In genomic region chr13:100098808-100099207, GRCm38 (mm10) we compare ENCODE assay signal across 20 mouse cellular contexts. TPM values are rescaled to one million over a fixed set of nuclear protein-coding genes. Genes with fewer than 3 reads are reported as not detected.
DNase-seq lines count a peak whose midpoint lies in the region; ATAC-seq and TF ChIP-seq lines count a peak whose summit lies in the region.
"Had no signal": no experiment of that assay in that cellular context is flagged by ENCODE, and none has a peak within 500 bp of the region (broad histone marks: within the 10 kb centered on the region; RNA-seq: fewer than 3 reads in every experiment).

No protein-coding gene starts in this region.

- no peaks in the 10 kb centered on the region for H3K27me3 ChIP-seq in embryonic facial prominence, embryonic 10.5 days (replicated peaks; ENCODE audit: low read depth, poor library complexity, severe bottlenecking)
- H3K27me3 ChIP-seq in midbrain, embryonic 14.5 days (ENCODE audit: control insufficient read depth, insufficient read depth, low read length), result no peaks in the 10 kb centered on the region
- H3K27me3 ChIP-seq: embryonic facial prominence, embryonic 13.5 days; forebrain, embryonic 12.5 days; heart, embryonic 13.5 days had no signal

- peak overlapping the region; percentile 32 for H3K9ac ChIP-seq in ES-E14 (ENCODE audit: insufficient read depth, low read depth, low read length, poor library complexity, severe bottlenecking)
- no peak overlapping the region for H3K9ac ChIP-seq in midbrain, embryonic 14.5 days (replicated peaks; ENCODE audit: low read length)
- H3K9ac ChIP-seq: embryonic facial prominence, embryonic 13.5 days; forebrain, embryonic 12.5 days; forebrain, postnatal 0 days; heart, embryonic 13.5 days had no signal

- H3K9me3 ChIP-seq in ES-E14 (ENCODE audit: control insufficient read depth, insufficient read depth, low read depth, low read length), result no peaks in the 10 kb centered on the region
- no peaks in the 10 kb centered on the region for H3K9me3 ChIP-seq in embryonic facial prominence, embryonic 10.5 days
- H3K9me3 ChIP-seq in midbrain, embryonic 14.5 days (ENCODE audit: control insufficient read depth, low read length), result no peaks in the 10 kb centered on the region
- H3K9me3 ChIP-seq: embryonic facial prominence, embryonic 13.5 days; forebrain, embryonic 12.5 days; heart, embryonic 13.5 days had no signal

- no peak overlapping the region for H3K4me3 ChIP-seq in ES-E14 (ENCODE audit: insufficient read depth in 1 of 2, low read depth in 1 of 2, low read length in 2 of 2, poor library complexity in 1 of 2, severe bottlenecking in 1 of 2)
- no peak overlapping the region for H3K4me3 ChIP-seq in embryonic facial prominence, embryonic 10.5 days
- H3K4me3 ChIP-seq in midbrain, embryonic 14.5 days (replicated peaks; ENCODE audit: low read depth, low read length), result no peak overlapping the region
- H3K4me3 ChIP-seq: embryonic facial prominence, embryonic 13.5 days; forebrain, embryonic 12.5 days; heart, embryonic 13.5 days had no signal

- DNase-seq in A20 (ENCODE audit: low read depth, low spot score) (peak; percentile 48), ES-E14 (ENCODE audit: low read depth, low spot score) (no peak)
- no peak for DNase-seq in embryonic facial prominence, embryonic 10.5 days (ENCODE audit: low spot score)
- no peak for DNase-seq in midbrain, embryonic 14.5 days
- no peak for DNase-seq in left cerebral cortex, postnatal 4 days
- DNase-seq in adrenal gland, adult 2 months, result no peak
- DNase-seq: adrenal gland, postnatal 10 days; cerebellum, adult 11 months; cerebellum, adult 8-10 months; cerebellum, postnatal 14 days; forebrain, postnatal 0 days; gastrocnemius, postnatal 25 days; heart, adult 11 months; heart, postnatal 36 days had no signal

- peaks cover 0 to 2% of the 10 kb centered on the region in 2 experiments; a peak in 1 of 4 replicates for H3K4me1 ChIP-seq in ES-E14 (ENCODE audit: control insufficient read depth in 2 of 2, insufficient read depth in 2 of 2, low read length in 2 of 2, poor library complexity in 1 of 2)
- peaks cover 16% of the 10 kb centered on the region for H3K4me1 ChIP-seq in embryonic facial prominence, embryonic 10.5 days
- H3K4me1 ChIP-seq in midbrain, embryonic 14.5 days (ENCODE audit: control insufficient read depth, insufficient read depth, low read length), result peaks cover 14% of the 10 kb centered on the region

- intact Hi-C loops in left cerebral cortex, postnatal 4 days (cut with DNase I), result no loop called here

- WGBS in embryonic facial prominence, embryonic 10.5 days, result 93% methylated on average over 6 of the region's 6 CpGs
- WGBS in midbrain, embryonic 14.5 days, result 90% methylated on average over 6 of the region's 6 CpGs

- in situ Hi-C loops in ES-E14 (cut with MboI; ENCODE audit: low sequenced_read_pairs in 2 of 2, unreplicated experiment in 2 of 2), result loop anchor here in 1 of 2 experiments (25.0 kb wide), 2 partner anchors 538 to 713 kb away; no protein-coding TSS in a partner anchor

- no peak overlapping the region for H3K27ac ChIP-seq in ES-E14 (ENCODE audit: insufficient read depth, low read depth, low read length, poor library complexity, severe bottlenecking)
- no peak overlapping the region for H3K27ac ChIP-seq in embryonic facial prominence, embryonic 10.5 days (replicated peaks)
- no peak overlapping the region for H3K27ac ChIP-seq in midbrain, embryonic 14.5 days (replicated peaks; ENCODE audit: low read depth, low read length)
- H3K27ac ChIP-seq: embryonic facial prominence, embryonic 13.5 days; forebrain, embryonic 12.5 days; heart, embryonic 13.5 days; hindbrain, postnatal 0 days had no signal

- ATAC-seq in common myeloid progenitor, adult 5-6 weeks (replicated peaks; ENCODE audit: low read depth, poor library complexity, severe bottlenecking), result peak; percentile 33; the same call in 1 of the 2 replicates
- ATAC-seq in megakaryocyte-erythroid progenitor cell, adult 5-6 weeks (replicated peaks; ENCODE audit: low FRiP score, low TSS enrichment, poor library complexity, severe bottlenecking), result peak; percentile 59
- no peak for ATAC-seq in midbrain, embryonic 14.5 days (ENCODE audit: low FRiP score, low TSS enrichment)
- ATAC-seq: forebrain, postnatal 0 days; hindbrain, postnatal 0 days had no signal

- no peak overlapping the region for H3K4me2 ChIP-seq in midbrain, embryonic 14.5 days (ENCODE audit: low read length)
- H3K4me2 ChIP-seq: embryonic facial prominence, embryonic 13.5 days; forebrain, embryonic 12.5 days; heart, embryonic 13.5 days had no signal

- H3K36me3 ChIP-seq in ES-E14 (ENCODE audit: control insufficient read depth, insufficient read depth, low read length, poor library complexity, severe bottlenecking), result peaks cover 14% of the 10 kb centered on the region
- peaks cover 59% of the 10 kb centered on the region for H3K36me3 ChIP-seq in embryonic facial prominence, embryonic 10.5 days (replicated peaks)
- H3K36me3 ChIP-seq in midbrain, embryonic 14.5 days (ENCODE audit: control insufficient read depth, insufficient read depth, low read length), result peaks cover 39% of the 10 kb centered on the region

TF ChIP-seq in ES-E14, 5 proteins besides CTCF, POLR2A, EP300 and RAD21:
- no peak for TF ChIP-seq HCFC1 (IDR thresholded peaks at IDR 0.05; ENCODE audit: borderline replicate concordance, insufficient read depth, low read length)
- no peak for TF ChIP-seq ZNF384 (IDR thresholded peaks at IDR 0.05; ENCODE audit: low read depth, low read length)
- TF ChIP-seq CHD2 (IDR thresholded peaks at IDR 0.05; ENCODE audit: low read depth, low read length), result no peak
- TF ChIP-seq ZC3H11A (IDR thresholded peaks at IDR 0.05; ENCODE audit: borderline replicate concordance, low read depth, low read length), result no peak
- no peak for TF ChIP-seq MAFK (IDR thresholded peaks at IDR 0.05; ENCODE audit: insufficient read depth, low read depth, low read length)

RNA-seq across cellular contexts. Expression of gene Bdp1, which starts 5.1 kb away (rescaled TPM):
- 32.7 and 32.9 TPM in 2 replicates for total RNA-seq in ES-E14 (2012; rRNA removed)
- 66.5 and 72.8 TPM in 2 replicates for total RNA-seq in common myeloid progenitor, adult 5-6 weeks (2017)
- total RNA-seq in megakaryocyte-erythroid progenitor cell, adult 5-6 weeks (2014; fragmentation: Nextera tagmentation), result 42.6 and 59.1 TPM in 2 replicates
- 88.1 and 90.2 TPM in 2 replicates for total RNA-seq in megakaryocyte-erythroid progenitor cell, adult 5-6 weeks (2017)
- polyA plus RNA-seq in embryonic facial prominence, embryonic 10.5 days (2016; fragmentation: Nextera tagmentation; extraction: Ambion mirVana), result 26.5 and 28.5 TPM in 2 replicates
- 22.1 and 22.9 TPM in 2 replicates for polyA plus RNA-seq in midbrain, embryonic 14.5 days (2014; fragmentation: Nextera tagmentation; extraction: Ambion mirVana)
- 10 to 100 TPM; 46.0 to 46.1 TPM for total RNA-seq in left cerebral cortex, postnatal 4 days (2021)
- total RNA-seq in adrenal gland, adult 2 months (2021), result 10 to 100 TPM; 17.3 to 45.7 TPM
- polyA plus RNA-seq in adrenal gland, adult 2 months (2012; rRNA removed), result 0.73 and 1.3 TPM in 2 replicates

RNA-seq across cellular contexts. Expression of gene Serf1, which starts 9.0 kb away (rescaled TPM):
- total RNA-seq in ES-E14 (2012; rRNA removed), result 2.1 and 11.0 TPM in 2 replicates
- total RNA-seq in common myeloid progenitor, adult 5-6 weeks (2017), result 71.2 and 153 TPM in 2 replicates
- 51.0 and 53.4 TPM in 2 replicates for total RNA-seq in megakaryocyte-erythroid progenitor cell, adult 5-6 weeks (2014; fragmentation: Nextera tagmentation)
- 36.9 and 105 TPM in 2 replicates for total RNA-seq in megakaryocyte-erythroid progenitor cell, adult 5-6 weeks (2017)
- 161 and 192 TPM in 2 replicates for polyA plus RNA-seq in embryonic facial prominence, embryonic 10.5 days (2016; fragmentation: Nextera tagmentation; extraction: Ambion mirVana)
- polyA plus RNA-seq in midbrain, embryonic 14.5 days (2014; fragmentation: Nextera tagmentation; extraction: Ambion mirVana), result 453 and 516 TPM in 2 replicates
- total RNA-seq in left cerebral cortex, postnatal 4 days (2021), result 100 to 1,000 TPM; 109 to 127 TPM
- 10 to 100 TPM; 12.4 to 31.1 TPM for total RNA-seq in adrenal gland, adult 2 months (2021)
- polyA plus RNA-seq in adrenal gland, adult 2 months (2012; rRNA removed), result 11.7 and 24.1 TPM in 2 replicates

RNA-seq across cellular contexts. Expression of gene Smn1, which starts 25.8 kb away (rescaled TPM):
- 40.2 and 44.9 TPM in 2 replicates for total RNA-seq in ES-E14 (2012; rRNA removed)
- 52.2 and 54.5 TPM in 2 replicates for total RNA-seq in common myeloid progenitor, adult 5-6 weeks (2017)
- 81.4 and 87.4 TPM in 2 replicates for total RNA-seq in megakaryocyte-erythroid progenitor cell, adult 5-6 weeks (2014; fragmentation: Nextera tagmentation)
- total RNA-seq in megakaryocyte-erythroid progenitor cell, adult 5-6 weeks (2017), result 68.9 and 86.9 TPM in 2 replicates
- 95.9 and 96.2 TPM in 2 replicates for polyA plus RNA-seq in embryonic facial prominence, embryonic 10.5 days (2016; fragmentation: Nextera tagmentation; extraction: Ambion mirVana)
- polyA plus RNA-seq in midbrain, embryonic 14.5 days (2014; fragmentation: Nextera tagmentation; extraction: Ambion mirVana), result 49.5 and 54.2 TPM in 2 replicates
- total RNA-seq in left cerebral cortex, postnatal 4 days (2021), result 10 to 100 TPM; 48.9 to 51.1 TPM
- 10 to 100 TPM; 34.5 to 39.6 TPM for total RNA-seq in adrenal gland, adult 2 months (2021)
- 8.7 and 13.3 TPM in 2 replicates for polyA plus RNA-seq in adrenal gland, adult 2 months (2012; rRNA removed)
